Mouse (Mus musculus): Measurements from ENCODE around the gene Irf2.
"Not testable (repeated sequence)": the region's sequence is repeated elsewhere in the genome, so short reads cannot be mapped to it uniquely, and the experiment has no call there.

Gene Irf2

DNA sequence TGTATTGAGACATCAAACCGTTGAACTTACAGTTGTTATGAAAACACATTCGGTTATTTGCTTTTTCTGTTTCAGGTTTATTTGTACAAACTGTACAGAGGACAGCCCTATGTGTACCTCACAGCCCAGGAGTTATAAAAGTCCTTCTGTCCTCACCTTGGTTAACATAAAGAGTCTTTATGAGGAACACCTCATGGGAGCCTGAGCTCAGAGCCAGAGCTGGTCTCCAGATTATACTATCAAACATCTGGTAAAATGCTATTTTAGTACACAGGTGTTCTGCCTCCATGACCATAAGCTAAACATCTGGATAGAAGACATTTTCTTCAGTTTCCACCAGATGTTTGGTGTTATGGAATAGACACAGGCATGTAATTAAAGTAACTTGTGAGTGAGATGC is 13.1 kb upstream of the Irf2 start:
- in situ Hi-C loops (cut with MboI, MseI) = no loop called here

- in situ Hi-C loops (cut with MboI, MseI) = not testable (repeated sequence)
These were observed 9.9 kb upstream of the Irf2 start for GRCm38 (mm10) chr8:46729671-46730070.

GRCm38 (mm10) chr8:46732381-46732915 is 7.1 kb upstream of the Irf2 start:
- in situ Hi-C loops (cut with MboI, MseI) = no loop called here

GRCm38 (mm10) chr8:46733603-46734002 is 5.9 kb upstream of the Irf2 start:
- in situ Hi-C loops (cut with MboI, MseI) = no loop called here

DNA sequence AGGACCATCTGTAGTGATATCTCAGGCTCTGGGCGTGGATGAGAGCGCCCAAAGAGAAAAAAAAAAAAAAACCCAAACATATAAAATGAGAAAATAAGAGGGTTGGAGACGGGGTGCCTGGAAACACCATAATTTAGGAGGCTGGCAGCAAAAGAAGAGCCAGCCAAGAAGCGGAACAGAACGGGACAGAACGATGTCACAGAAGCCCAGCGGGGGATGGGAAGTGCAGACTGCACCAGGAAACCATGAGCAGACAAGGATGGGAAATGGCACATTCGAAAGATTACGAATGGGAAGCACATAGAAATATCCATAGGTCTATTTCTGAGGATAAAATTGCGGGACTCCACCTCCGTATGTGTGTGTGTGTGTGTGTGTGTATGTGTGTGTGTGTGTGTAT is 4.0 kb upstream of the Irf2 start:
- in situ Hi-C loops (cut with MboI, MseI) = loop anchor here (5.0 kb wide), 1 partner anchor 38 kb away; no protein-coding TSS in a partner anchor

- in situ Hi-C loops (cut with MboI, MseI) = loop anchor here (5.0 kb wide), 1 partner anchor 39 kb away; no protein-coding TSS in a partner anchor
These were observed 3.3 kb upstream of the Irf2 start for GRCm38 (mm10) chr8:46736260-46736659.

DNA sequence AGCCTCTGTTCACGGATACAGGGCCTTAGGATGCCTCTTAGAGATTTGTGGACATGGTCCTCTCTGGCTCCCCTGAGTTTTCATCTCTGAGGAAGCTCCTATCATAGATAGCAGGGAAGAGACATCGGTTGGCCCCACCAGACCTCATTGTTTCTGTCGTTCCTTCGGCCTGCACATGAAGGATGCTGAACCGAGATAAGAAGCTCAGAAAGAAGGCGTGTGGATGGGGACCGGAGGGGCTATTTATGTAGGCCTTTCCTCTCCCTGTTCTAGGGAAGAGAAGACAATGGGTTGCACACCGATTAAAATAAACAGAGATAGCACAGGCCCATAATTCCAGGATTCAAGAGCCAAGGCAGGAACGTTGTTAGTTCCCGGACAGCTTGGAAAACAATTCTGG is 2.1 kb upstream of the Irf2 start:
- in situ Hi-C loops (cut with MboI, MseI) = loop anchor here (5.0 kb wide), 1 partner anchor 40 kb away; no protein-coding TSS in a partner anchor

GRCm38 (mm10) chr8:46737907-46738306 is 1.6 kb upstream of the Irf2 start:
- in situ Hi-C loops (cut with MboI, MseI) = loop anchor here (5.0 kb wide), 1 partner anchor 41 kb away; no protein-coding TSS in a partner anchor

GRCm38 (mm10) chr8:46738601-46739000 is 931 bp upstream of the Irf2 start:
- in situ Hi-C loops (cut with MboI, MseI) = loop anchor here (5.0 kb wide), 1 partner anchor 41 kb away; no protein-coding TSS in a partner anchor

- in situ Hi-C loops (cut with MboI, MseI) = loop anchor here (5.0 kb wide), 1 partner anchor 43 kb away; no protein-coding TSS in a partner anchor
These were observed 502 bp downstream of the Irf2 start for GRCm38 (mm10) chr8:46739956-46740512.

DNA sequence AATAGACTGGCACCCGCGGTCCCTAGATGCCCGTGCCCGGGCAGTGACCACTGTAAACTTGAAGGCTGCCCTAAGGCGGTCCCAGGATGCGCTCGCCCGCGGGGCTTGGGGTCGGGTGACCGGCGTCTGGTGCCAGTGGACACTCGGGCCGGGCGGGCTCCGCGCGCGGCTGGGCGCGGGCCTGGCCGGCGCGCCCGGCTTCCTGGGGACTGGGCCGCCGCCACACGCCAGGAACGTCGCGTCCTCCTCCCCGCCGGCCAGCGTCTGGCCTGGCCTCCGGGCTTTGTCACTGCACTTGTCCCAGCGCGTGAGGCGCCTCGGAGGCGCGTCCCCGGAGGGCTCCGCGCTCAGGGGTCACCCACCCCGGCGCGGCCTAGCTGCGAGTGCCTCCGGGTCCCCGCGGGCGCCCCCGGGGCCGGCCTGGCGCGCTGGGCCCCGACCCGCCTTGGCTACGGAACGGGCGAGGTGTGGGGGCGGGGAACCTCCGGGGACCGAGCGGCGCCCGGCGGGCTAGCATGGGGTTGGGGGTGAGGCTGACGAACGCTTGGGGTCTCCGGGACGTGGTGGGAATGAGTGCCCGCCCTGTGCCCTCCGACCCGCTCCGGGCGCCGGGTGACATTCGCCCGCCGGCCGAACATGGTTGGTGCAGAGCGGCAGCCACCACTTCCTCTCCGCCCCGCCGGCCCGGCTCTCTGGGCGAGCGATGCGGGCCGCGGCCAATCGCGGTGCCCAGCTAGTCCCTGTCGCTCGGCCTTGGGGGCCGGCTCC is 1.2 kb downstream of the Irf2 start:
- in situ Hi-C loops (cut with MboI, MseI) = no loop called here

DNA sequence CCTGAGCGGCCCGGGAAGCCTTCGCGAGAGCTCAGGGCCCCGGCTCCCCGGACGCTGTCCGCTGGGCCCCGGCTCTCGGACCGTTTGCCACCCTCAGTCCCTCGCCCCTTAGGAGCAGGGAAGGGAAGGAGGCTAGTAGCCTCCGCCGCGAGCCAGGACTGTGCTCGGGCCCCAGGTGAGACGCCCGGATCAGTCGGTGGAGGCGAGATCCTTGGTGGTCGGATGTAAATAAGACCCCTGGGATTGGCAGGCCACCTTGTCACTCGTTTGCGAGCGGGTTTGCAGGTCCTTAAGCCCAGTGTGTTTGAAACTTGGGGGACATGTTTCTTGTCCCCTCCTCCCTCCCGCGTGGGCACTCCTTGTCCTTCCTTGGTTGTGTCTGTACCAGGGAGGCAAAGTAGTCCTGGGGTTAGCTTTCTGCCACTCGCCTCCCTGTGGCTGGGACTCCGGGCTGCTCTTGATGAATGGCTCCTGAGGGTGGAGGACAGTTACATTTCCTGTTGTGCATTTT is 1.8 kb downstream of the Irf2 start:
- in situ Hi-C loops (cut with MboI, MseI) = no loop called here

DNA sequence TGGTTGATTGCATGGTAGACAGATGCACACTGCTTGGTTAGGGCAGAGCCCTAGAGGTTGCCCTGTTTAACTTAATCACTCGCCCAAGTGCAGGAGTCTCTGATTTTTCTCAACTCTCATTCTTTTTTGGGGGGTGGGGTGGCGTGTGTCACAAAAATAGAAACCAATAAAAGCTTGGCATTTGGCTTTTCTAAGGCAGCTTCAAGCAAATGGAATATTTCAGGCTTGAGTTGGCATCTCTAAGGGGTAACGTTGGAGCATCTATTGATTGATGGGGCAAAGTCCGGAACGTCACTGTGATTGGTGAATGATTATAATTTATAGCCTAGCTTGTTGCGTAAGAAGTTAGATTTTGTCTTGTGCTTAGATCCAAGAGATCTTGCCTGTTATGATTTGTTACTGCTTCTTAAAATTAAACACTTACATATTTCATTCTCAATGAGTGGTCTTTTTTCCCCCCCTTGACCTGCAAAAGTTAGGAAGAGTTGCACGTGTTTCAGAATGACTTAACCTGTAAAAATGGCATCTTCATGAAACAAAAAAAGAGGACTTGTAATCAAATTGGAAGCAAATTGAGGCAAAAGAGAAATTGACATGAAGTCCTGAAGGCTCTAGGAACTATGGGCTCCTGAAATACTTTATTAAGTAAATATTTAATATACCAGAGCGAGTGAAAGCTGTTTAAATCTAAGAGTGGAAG is 2.6 kb downstream of the Irf2 start:
- in situ Hi-C loops (cut with MboI, MseI) = no loop called here

GRCm38 (mm10) chr8:46742691-46743082 is 3.2 kb downstream of the Irf2 start:
- in situ Hi-C loops (cut with MboI, MseI) = no loop called here

- in situ Hi-C loops (cut with MboI, MseI) = no loop called here
These were observed 5.9 kb downstream of the Irf2 start for GRCm38 (mm10) chr8:46745464-46745863.

GRCm38 (mm10) chr8:46747311-46747980 is 7.9 kb downstream of the Irf2 start:
- in situ Hi-C loops (cut with MboI, MseI) = no loop called here

GRCm38 (mm10) chr8:46750000-46750399 is 10.5 kb downstream of the Irf2 start:
- in situ Hi-C loops (cut with MboI, MseI) = no loop called here

GRCm38 (mm10) chr8:46750566-46750965 is 11.0 kb downstream of the Irf2 start:
- in situ Hi-C loops (cut with MboI, MseI) = no loop called here

DNA sequence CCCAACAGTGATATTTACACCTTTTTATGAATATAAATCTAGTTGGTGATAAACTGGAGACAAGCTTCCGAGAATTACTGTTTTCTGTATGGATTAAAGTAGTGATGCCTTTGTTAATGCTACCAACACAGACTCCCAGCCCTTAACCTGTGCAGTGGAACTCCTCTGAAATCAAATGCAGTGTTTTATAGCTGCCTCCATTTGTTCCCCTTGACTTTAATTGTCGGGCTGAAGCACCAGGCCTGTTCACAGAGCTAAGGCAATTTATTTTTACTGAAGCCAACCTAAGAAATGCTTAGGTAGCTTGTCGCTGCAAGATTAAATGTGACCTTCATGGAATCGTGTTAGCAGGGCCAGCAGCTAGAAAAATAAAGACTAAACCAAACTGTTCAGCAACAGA is 11.6 kb downstream of the Irf2 start:
- in situ Hi-C loops (cut with MboI, MseI) = no loop called here

GRCm38 (mm10) chr8:46752986-46753385 is 13.5 kb downstream of the Irf2 start:
- in situ Hi-C loops (cut with MboI, MseI) = no loop called here

GRCm38 (mm10) chr8:46754355-46754754 is 14.8 kb downstream of the Irf2 start:
- in situ Hi-C loops (cut with MboI, MseI) = no loop called here

All from T-helper 2 cell (primary cell).